Mouse (Mus musculus) forebrain, postnatal 0 days (tissue): ENCODE results near the gene Kcng1. TPM values are rescaled to one million over a fixed set of nuclear protein-coding genes. Genes with fewer than 3 reads are reported as not detected.

Source experiments
- ATAC-seq: fragments of 200-750 bp; cut with Nextera tagmentation; 2 replicates; pipeline ENCODE4 v1.8.0; 2017; ENCODE audit warnings: mild to moderate bottlenecking, moderate library complexity
- DNase-seq: peaks from one replicate; pipeline ENCODE4 v3.0.0-alpha.2; 2015
- H3K27ac ChIP-seq: fragments of 300-500 bp; sonication (generic); 2 replicates; pipeline ENCODE4 v1.5.1; 2014; ENCODE audit warnings: low read depth, mild to moderate bottlenecking, antibody characterized with exemption, low read length, moderate library complexity, mixed read lengths
- H3K27me3 ChIP-seq: fragments of 300-500 bp; sonication (generic); 2 replicates; pipeline ENCODE4 v1.6.1; 2014; ENCODE audit warnings: mild to moderate bottlenecking, low read length, mixed read lengths; ENCODE audit not compliant: insufficient read depth
- H3K36me3 ChIP-seq: fragments of 300-500 bp; sonication (generic); 2 replicates; pipeline ENCODE4 v1.6.1; 2014; ENCODE audit warnings: mild to moderate bottlenecking, moderate library complexity; ENCODE audit not compliant: insufficient read depth
- H3K4me1 ChIP-seq: fragments of 300-500 bp; sonication (generic); 2 replicates; pipeline ENCODE4 v1.6.1; 2014; ENCODE audit warnings: antibody characterized with exemption; ENCODE audit not compliant: insufficient read depth
- H3K4me2 ChIP-seq: fragments of 300-500 bp; sonication (generic); 2 replicates; pipeline ENCODE4 v1.6.1; 2014; ENCODE audit warnings: low read depth, mild to moderate bottlenecking, moderate library complexity
- H3K4me3 ChIP-seq: fragments of 300-500 bp; sonication (generic); 2 replicates; pipeline ENCODE4 v1.5.1; 2014; ENCODE audit warnings: low read depth, low read length, mixed read lengths
- H3K9ac ChIP-seq: fragments of 300-500 bp; sonication (generic); 2 replicates; pipeline ENCODE4 v1.6.1; 2014; ENCODE audit warnings: mild to moderate bottlenecking
- H3K9me3 ChIP-seq: fragments of 300-500 bp; sonication (generic); 2 replicates; pipeline ENCODE4 v1.6.1; 2016; ENCODE audit warnings: low read length
- CTCF ChIP-seq: sonication (generic); IDR thresholded peaks from 2 replicates; pipeline ENCODE4 v1.5.1; 2016; ENCODE audit warnings: antibody characterized with exemption, control low read depth, low read depth
- WGBS: fragments of 180-500 bp; shearing (Covaris S2); extraction: QIAGEN DNeasy Blood & Tissue Kit; methylation state at CpG from one replicate; pipeline ENCODE4 v1.1.7; 2014; 5-methylcytosine and 5-hydroxymethylcytosine counted together
- polyA plus RNA-seq: library from polyadenylated mRNA; unstranded; fragments of >200 nt; fragmentation: Nextera tagmentation; extraction: Ambion mirVana; gene quantifications from 2 replicates; pipeline ENCODE4 v1.2.1, GENCODE M21; 2015
- total RNA-seq: library from RNA; depleted of rRNA; stranded (reverse); fragments of >200 nt; gene quantifications from 2 replicates; pipeline ENCODE4 v1.2.3, GENCODE M21; 2014

Kcng1 gene
- total and polyA plus RNA-seq, 2 experiments from 2014 or later, result 2.6 to 8.2 TPM

GRCm38 (mm10) chr2:168286987-168287386 is 5.5 kb upstream of the Kcng1 start:
- Histone ChIP-seq H3K27me3 (peaks cover 5% of the 10 kb centered on the region; the same call in 1 of the 2 replicates), H3K9me3 (no peaks in the 10 kb centered on the region), H3K27ac (no peak overlapping the region), H3K9ac (no peak overlapping the region), H3K4me1 (no peaks in the 10 kb centered on the region), H3K4me3 (no peak overlapping the region), H3K36me3 (no peaks in the 10 kb centered on the region), H3K4me2 (no peak overlapping the region)
- 16% methylated on average over 3 of the region's 3 CpGs for WGBS
- ATAC-seq (no peak), DNase-seq (no peak)
- TF ChIP-seq CTCF, result no peak

DNA sequence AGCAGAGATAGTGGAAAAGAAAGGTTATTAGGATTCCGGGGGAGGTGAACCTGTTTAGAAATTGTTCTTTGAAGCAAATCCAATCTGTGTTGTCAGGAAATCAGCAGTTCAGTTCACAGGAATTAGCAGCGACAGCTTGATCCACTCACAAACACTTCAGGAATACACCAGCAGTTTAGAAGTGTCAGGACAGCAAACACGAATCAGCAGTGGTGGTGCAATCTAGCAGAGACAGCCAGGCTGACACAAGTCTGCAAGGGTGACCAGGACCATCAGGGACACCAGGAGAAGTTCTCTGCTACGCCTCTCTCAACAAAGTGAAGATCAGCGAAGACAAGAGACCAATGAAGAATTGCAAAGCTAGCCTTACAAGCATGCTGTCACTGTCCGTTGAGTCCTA is 3.6 kb upstream of the Kcng1 start:
- Histone ChIP-seq H3K4me2 (no peak overlapping the region), H3K9me3 (no peaks in the 10 kb centered on the region), H3K4me1 (no peaks in the 10 kb centered on the region), H3K27ac (no peak overlapping the region), H3K36me3 (no peaks in the 10 kb centered on the region), H3K27me3 (peaks cover 12% of the 10 kb centered on the region), H3K9ac (no peak overlapping the region), H3K4me3 (no peak overlapping the region)
- no peak for DNase-seq
- WGBS, result 88% methylated on average over 6 of the region's 6 CpGs
- ATAC-seq, result no peak
- no peak for TF ChIP-seq CTCF

- H3K36me3 ChIP-seq, result no peaks in the 10 kb centered on the region
- H3K4me2 ChIP-seq, result peak overlapping the region; percentile 75
- DNase-seq (peak; percentile 50), ATAC-seq (peak; percentile 64)
- 2% methylated on average over 60 of the region's 82 CpGs for WGBS
- no peaks in the 10 kb centered on the region for H3K9me3 ChIP-seq
- no peak for TF ChIP-seq CTCF
- peak overlapping the region; percentile 62 for H3K9ac ChIP-seq
- H3K4me1 ChIP-seq, result peaks cover 2% of the 10 kb centered on the region; the same call in 1 of the 2 replicates
- H3K27me3 ChIP-seq, result peaks cover 18% of the 10 kb centered on the region
- H3K4me3 ChIP-seq, result peak overlapping the region; percentile 54
- H3K27ac ChIP-seq, result no peak overlapping the region
Observed at GRCm38 (mm10) chr2:168280729-168281581, 581 bp downstream of the Kcng1 start.

GRCm38 (mm10) chr2:168274374-168274935 is 7.1 kb downstream of the Kcng1 start:
- Histone ChIP-seq H3K4me1 (peaks cover 7% of the 10 kb centered on the region; the same call in 1 of the 2 replicates), H3K9ac (no peak overlapping the region), H3K27me3 (no peaks in the 10 kb centered on the region), H3K4me2 (no peak overlapping the region), H3K4me3 (no peak overlapping the region), H3K36me3 (no peaks in the 10 kb centered on the region), H3K9me3 (no peaks in the 10 kb centered on the region), H3K27ac (no peak overlapping the region)
- WGBS, result 13% methylated on average over 11 of the region's 11 CpGs
- DNase-seq, result peak; percentile 74
- TF ChIP-seq CTCF, result peak; percentile 86
- no peak for ATAC-seq

GRCm38 (mm10) chr2:168273387-168273786 is 8.1 kb downstream of the Kcng1 start:
- WGBS, result 55% methylated on average over 9 of the region's 9 CpGs
- DNase-seq, result no peak
- H3K4me2 ChIP-seq, result no peak overlapping the region
- no peak for ATAC-seq
- H3K36me3 ChIP-seq, result no peaks in the 10 kb centered on the region
- H3K27me3 ChIP-seq, result no peaks in the 10 kb centered on the region
- no peak for TF ChIP-seq CTCF
- no peak overlapping the region for H3K4me3 ChIP-seq
- H3K9me3 ChIP-seq, result no peaks in the 10 kb centered on the region
- peaks cover 7% of the 10 kb centered on the region; the same call in 1 of the 2 replicates for H3K4me1 ChIP-seq
- H3K27ac ChIP-seq, result no peak overlapping the region
- H3K9ac ChIP-seq, result no peak overlapping the region

- no peak for DNase-seq
- WGBS, result 47% methylated on average over 7 of the region's 7 CpGs
- peak; percentile 54 for TF ChIP-seq CTCF
Observed at GRCm38 (mm10) chr2:168268033-168268432, 13.5 kb downstream of the Kcng1 start.

DNA sequence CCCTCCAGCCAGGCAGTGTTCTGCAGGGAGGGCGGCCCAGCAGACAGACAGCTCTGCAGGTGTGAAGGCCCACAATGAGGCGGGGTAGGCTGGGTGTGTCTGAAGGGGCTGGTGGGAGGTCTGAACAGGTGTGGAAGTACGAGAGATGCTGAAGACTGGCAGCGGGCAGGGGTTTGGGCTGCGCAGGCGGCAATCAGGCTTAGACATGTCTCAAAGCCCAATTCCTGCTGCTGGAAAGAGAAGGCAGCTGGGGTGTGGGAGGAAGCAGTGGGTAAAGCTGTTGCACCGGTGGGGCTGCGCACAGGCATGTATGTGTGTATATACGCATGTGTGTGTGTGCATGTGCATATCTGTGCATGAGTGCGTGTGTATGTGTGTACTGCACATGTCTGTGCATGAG is 20.6 kb downstream of the Kcng1 start:
- WGBS, result 89% methylated on average over 10 of the region's 10 CpGs

More at GRCm38 (mm10) chr2:168268033-168268432, 13.5 kb downstream of the Kcng1 start:
- Histone ChIP-seq H3K36me3 (0 out of 2 replicates have a peak, but pooled peaks cover 2% of the 10 kb centered on the region), H3K4me2 (no peak overlapping the region), H3K27ac (no peak overlapping the region), H3K4me3 (no peak overlapping the region), H3K9me3 (no peaks in the 10 kb centered on the region), H3K27me3 (no peaks in the 10 kb centered on the region), H3K4me1 (no peaks in the 10 kb centered on the region), H3K9ac (no peak overlapping the region)
- ATAC-seq, result no peak

More for the DNA sequence above, 20.6 kb downstream of the Kcng1 start:
- Histone ChIP-seq H3K27me3 (no peaks in the 10 kb centered on the region), H3K4me2 (no peak overlapping the region), H3K9me3 (no peaks in the 10 kb centered on the region), H3K27ac (no peak overlapping the region), H3K9ac (no peak overlapping the region), H3K4me3 (no peak overlapping the region), H3K36me3 (peaks cover 2% of the 10 kb centered on the region; the same call in 1 of the 2 replicates), H3K4me1 (no peaks in the 10 kb centered on the region)
- no peak for TF ChIP-seq CTCF
- no peak for ATAC-seq
- DNase-seq, result no peak
